Mouse (Mus musculus) retina, postnatal 7 days (tissue): Measurements from ENCODE around the gene Fdxacb1.

Experiments used
- DNase-seq: peaks from one replicate; pipeline ENCODE4 v3.0.0-alpha.2; 2012; ENCODE audit warnings: low read depth, low spot score

Gene Fdxacb1

DNA sequence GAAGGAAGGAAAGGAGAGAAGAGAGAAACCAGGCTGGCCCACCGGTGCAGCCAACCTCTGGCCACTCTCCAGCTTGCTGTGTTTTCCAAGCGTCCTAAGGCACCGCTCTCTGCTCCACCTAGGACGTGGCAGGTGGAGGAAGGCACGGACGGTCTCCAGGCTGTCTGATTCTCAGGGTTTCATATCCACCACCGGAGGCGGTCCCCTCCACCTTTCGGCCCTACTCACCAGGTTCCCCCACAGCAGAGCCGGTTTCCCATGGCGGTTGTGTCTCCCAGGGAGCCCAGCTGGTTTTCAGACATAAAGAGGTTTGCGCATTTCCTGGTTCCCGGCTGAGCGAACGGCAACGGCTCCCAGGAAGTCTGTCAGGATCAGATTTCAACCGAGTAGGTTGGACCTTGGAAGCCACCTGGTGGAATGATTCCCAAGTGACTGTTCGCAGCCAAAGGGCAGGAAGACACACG lies 21.8 kb upstream of the Fdxacb1 start, which contains the start of gene 2310030G06Rik:
2310030G06Rik (minus strand) TSS at position 323 of the 464 bp plus-strand sequence.
- DNase-seq: peak; percentile 23

DNA sequence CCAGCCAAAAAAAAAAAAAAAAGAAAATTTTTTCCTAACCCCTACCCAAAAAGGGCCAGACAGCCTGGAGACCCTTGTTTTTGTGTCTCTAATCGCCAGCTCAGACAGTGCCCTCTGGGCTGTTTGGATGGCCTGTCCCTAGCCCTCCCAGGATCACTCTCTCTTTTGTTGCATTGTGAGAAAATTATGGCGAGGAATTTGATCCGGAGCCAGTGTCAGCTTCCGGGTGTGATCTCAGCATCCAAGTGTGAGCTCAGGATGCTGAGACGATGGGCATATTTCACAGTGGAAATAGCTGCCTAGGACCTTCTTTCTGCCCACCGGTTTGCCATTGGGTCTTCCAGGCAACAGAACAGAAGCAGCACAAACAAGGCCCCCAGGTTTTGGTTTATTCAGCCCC lies 17.3 kb upstream of the Fdxacb1 start:
- DNase-seq: no peak

DNA sequence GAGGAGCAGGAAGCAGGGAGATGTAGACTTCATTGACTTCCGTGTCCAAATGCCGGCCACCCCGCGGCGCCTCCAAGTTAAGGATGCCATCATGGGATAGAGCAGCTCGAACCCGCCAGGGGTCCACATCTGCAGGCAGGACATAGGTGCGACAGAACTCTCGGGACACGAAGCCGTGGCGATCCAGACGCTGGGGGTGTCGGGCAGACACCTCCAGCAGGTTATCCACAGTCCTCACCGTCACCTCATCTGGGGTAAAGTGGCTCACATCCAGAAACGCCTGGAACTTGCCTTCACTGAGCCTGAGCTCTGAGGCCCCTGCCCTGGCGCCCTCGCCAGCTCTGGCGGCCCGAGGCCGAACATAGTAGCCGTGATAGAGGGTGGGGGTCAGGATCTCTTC lies 16.7 kb upstream of the Fdxacb1 start, which contains the start of gene Cryab:
Cryab (plus strand) TSS at position 3 of the 400 bp plus-strand sequence.
- no peak for DNase-seq

GRCm38 (mm10) chr9:50752054-50752602 lies 15.9 kb upstream of the Fdxacb1 start, which contains the start of gene Hspb2:
Gene Hspb2 (minus strand): TSS chr9:50752354.
- no peak for DNase-seq

DNA sequence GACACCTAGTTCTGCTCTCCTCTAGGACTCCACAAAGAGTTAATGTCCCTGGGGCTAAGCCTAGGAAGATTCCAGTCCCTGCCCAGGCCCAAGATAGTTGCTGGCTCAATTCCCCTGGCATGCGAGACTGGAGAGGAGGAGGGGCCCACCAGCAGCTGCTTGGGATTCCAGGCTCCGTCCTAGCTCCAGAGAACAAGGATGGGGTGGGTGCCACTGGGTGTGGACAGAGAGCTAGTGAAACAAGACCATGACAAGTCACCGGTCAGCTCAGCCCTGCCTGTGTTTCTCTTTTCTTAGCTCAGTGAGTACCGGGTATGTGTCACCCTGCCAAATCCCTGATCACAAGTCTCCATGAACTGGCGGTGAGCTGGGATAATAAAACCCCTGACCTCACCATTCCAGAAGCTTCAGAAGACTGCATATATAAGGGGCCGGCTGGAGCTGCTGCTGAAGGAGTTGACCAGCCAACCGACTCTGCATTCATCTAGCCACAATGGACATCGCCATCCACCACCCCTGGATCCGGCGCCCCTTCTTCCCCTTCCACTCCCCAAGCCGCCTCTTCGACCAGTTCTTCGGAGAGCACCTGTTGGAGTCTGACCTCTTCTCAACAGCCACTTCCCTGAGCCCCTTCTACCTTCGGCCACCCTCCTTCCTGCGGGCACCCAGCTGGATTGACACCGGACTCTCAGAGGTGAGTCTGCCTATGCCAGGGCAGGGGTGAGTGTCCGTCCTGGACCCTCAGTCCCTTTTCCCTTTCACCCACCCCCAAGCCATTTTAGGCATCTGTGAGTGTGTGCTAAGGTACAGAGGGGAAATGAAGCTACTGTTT lies 15.0 kb upstream of the Fdxacb1 start:
- DNase-seq: no peak

DNA sequence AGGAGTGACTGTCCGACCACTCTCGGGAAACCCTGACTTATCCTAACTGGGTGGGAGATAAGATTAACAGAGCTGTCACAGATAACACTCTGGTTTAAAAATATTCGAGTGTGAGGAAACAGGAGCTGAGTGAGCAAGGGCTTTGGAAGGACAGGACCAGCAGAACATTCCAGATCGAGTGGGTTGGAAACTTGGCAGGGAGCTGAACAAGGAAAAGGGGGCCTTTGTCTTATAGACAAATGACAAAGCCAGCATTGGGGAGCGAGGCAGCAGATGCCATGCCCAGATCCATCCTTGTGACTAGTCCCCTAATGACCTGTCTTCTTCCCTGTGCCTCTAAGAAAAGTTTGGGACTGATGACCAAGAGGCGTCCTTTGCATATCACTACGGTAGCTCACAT lies 14.1 kb upstream of the Fdxacb1 start:
- DNase-seq: no peak

DNA sequence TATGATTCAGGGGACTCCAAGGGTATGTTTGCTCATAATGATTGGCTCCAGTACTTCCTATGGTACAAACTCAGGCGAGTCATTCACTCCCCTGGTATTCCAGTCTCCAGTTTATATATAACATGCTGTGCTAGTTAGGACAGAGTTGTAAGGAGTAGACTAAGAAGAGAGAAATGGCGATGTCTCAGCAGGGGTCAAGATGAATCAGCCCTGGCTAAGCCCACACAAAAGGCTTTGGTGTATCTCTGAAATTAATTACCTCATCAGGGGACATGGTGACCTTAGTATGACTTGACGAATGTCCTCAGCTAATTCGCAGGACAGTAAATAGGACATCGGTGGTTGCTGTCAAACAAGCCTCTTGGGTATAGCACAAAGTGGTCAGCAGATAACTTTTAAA lies 11.3 kb upstream of the Fdxacb1 start:
- no peak for DNase-seq

DNA sequence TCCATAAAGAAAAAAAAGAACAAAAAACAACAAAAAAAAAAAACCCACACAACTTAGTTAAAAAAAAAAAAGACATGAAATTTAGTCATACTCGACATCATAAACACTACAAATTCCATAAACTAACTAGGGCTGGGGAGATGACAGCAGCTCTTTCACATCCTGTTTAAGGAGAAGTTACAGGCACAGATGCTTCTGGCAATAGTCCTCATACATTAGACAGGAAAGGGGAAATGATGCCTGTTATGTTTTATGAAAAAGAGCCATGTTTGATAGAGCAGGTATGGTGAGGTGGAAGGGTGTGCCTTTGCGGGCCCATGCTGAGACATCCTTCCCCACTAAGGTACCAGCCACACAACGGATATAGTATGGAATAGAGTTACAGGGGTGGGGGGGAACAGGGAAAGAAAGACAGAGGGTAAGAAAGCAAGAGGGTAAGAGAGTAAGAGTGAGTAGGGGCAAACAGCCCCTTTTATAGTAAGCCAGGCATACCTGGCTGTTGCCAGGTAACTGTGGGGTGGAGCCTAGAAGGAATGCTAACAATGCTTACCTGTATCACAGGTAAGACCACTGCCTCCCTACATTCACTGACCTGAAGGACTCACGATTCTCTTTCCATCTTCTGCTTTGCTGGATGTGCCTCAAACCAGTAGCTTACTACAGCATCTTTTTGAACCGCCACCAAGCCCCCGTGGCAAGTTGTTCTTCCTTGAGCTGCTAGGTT lies 6.4 kb upstream of the Fdxacb1 start:
- DNase-seq: no peak

DNA sequence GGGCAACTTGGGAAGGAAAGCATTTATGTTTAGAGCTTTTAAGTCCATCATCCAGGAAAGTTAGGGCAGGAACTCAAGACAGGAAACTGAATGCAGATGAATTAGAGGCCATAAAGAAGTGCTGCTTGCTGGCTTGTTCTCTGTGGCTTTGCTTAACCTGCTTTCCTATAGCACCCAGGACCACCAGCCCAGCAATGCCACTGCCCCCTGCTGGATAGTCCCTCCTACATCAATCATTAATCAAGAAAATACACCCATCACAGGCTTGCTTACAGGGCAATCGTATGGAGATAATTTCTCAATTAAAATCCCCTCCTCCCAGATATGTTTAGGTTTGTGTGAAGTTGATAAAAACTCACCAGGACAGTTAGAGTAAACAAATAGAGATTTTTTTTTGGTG lies 4.7 kb upstream of the Fdxacb1 start:
- no peak for DNase-seq

- no peak for DNase-seq
These were observed 417 bp upstream of the Fdxacb1 start for GRCm38 (mm10) chr9:50767531-50768106.

- no peak for DNase-seq
These were observed 2.0 kb downstream of the Fdxacb1 start for GRCm38 (mm10) chr9:50770011-50770410.

DNA sequence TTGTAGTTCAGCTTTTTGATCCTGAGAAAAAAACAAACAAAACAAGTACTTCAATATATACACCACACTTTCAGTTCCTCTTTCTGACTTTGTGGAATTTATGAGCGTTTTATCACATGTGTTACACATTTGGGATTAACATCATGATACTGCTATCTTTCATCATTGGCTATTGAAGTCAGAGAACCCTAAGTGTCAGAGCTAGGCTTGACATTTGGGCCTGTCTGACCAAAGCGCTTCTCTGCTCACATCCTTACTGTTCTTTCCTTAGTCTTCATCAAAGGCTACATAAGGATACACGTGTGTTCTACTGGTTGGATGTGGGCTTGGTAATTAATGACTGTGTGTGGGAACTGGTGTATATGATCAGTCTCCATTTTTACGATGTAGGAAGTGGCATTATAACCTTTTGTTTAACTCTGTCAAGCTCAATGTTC lies 6.0 kb downstream of the Fdxacb1 start:
- no peak for DNase-seq

- DNase-seq: peak; percentile 73
These were observed 7.1 kb downstream of the Fdxacb1 start, which contains the start of the genes Alg9 and 1110032A03Rik for GRCm38 (mm10) chr9:50774991-50775612. Gene Alg9 (plus strand): TSS chr9:50775019. Gene 1110032A03Rik (minus strand): TSS chr9:50775520.

GRCm38 (mm10) chr9:50775662-50776126 lies 7.7 kb downstream of the Fdxacb1 start:
- no peak for DNase-seq

- DNase-seq: no peak
These were observed 8.2 kb downstream of the Fdxacb1 start for GRCm38 (mm10) chr9:50776162-50776760.

DNA sequence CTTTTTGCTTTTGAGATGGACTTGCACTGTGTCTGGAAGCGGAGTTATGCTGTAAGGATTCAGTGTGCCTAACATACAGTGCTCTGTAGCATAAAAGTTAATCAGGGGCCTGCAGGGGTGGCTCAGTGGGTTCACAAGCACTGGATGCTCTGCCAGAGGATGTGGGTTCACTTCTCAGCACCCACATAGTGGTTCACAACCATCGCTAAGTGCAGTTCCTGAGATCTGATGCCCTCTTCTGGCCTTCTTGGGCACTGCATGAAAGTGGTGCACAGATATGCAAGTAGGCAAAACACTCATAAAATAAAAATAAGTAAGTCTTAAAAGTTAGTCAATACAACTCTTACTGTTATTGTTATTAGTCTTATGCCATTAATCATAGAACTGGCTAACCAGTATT lies 14.1 kb downstream of the Fdxacb1 start:
- no peak for DNase-seq

GRCm38 (mm10) chr9:50795266-50795665 lies 27.2 kb downstream of the Fdxacb1 start:
- no peak for DNase-seq

DNA sequence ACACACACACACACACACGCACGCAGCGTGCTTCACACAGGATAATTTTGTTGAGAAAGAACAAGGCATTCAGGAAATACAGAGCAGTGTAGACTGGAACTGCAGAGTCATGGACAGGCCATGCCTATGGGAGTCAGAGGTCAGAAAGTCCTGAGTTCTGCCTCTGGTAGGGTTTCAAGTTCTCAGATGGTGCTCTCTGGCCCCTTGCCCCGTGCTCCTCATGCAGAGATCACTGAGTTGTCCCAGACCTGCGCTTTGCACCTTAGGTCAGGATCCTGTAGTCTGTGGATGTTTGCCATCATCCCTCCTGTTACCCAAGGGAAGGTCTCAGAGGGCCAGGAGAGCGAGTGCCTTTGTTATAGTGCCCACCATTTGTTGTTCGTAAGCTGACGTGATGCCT lies 28.7 kb downstream of the Fdxacb1 start:
- no peak for DNase-seq

- no peak for DNase-seq
These were observed 29.6 kb downstream of the Fdxacb1 start for GRCm38 (mm10) chr9:50797641-50798040.

DNA sequence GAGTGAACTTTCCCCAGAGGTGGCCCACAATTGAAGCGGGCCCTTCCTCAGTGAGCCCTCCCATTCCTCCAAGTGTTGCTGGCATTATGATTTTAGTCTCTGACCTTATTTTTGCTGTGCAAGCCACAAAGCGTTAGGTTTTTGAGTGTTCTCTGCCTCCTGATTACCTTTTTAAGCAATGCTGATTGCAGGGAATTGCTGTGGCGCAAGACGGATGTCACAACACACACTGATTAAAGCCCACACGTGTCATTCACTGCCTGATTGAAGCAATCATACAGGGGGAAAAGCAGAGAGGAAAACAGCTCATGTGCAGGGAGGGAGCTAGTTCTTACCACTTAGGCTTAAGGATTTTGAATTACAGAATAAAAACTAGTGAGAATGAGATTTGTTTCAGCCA lies 30.3 kb downstream of the Fdxacb1 start:
- DNase-seq: no peak

DNA sequence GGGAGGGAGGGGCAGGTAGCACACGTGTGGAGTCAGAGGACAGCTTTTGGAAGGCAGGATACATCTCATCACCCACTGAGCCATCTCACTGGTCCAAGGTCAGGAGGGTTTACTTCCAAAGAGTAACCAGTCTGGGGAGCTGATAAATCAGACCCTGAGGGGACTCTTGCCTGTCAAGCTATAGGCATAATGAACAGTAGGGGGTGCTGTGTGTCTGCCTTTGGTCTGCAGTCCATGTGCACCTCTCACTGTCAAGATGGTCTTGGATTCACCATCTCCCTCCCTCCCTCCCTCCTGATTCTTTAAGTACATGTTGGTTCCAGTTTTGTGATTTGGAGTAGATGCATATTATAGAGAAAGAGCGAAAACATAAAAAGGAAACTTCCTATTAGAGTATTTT lies 32.9 kb downstream of the Fdxacb1 start:
- DNase-seq: peak; percentile 17
